Mouse (Mus musculus): Measurements from ENCODE around the gene Echdc2. TPM values are rescaled to one million over a fixed set of nuclear protein-coding genes. Genes with fewer than 3 reads are reported as not detected.

Gene Echdc2
- polyA plus RNA-seq (2014; fragmentation: Nextera tagmentation; extraction: Ambion mirVana), result 16.3 and 17.3 TPM in 2 replicates

DNA sequence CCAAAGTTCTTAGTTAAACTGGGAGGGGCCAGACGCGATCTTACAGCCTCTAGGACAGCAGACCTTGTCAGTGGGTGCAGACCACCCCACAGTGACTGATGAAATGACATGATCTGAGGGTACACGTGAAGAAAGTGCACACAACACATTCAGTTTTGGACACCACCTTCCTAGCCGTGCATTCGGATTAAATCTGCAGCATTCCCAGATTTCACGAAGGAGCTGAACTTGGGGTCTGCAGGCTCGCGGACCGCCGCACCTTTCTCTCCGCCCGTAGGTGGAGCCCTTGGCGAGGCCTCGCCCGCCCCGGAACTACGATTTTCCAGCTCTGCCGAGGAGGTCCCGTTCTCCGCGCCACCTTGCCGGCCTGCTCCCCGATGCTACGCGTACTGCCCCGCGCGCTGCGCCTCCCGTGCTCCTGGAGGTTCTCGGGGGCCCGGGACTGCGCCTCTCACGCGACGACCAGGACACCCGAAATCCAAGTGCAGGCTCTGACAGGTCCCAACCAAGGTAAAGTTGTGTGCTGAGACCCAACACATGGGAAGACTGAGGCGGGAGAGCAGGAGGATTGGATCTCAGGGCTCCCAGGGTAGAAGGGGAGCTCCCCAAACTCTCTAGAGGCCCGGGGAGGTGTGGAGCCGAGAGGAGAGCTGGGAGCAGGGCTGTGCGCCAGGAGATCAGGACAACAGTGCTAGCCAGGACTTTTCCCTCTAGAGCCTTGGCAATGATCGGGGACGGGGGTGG is at the start of gene Echdc2:
TSS of gene Echdc2 (plus strand) at position 286 of the 744 bp plus-strand sequence.
- Histone ChIP-seq H3K4me2 (peak within 1 kb of the TSS; percentile 97), H3K9ac (ENCODE audit: low read depth, low read length) (peak within 1 kb of the TSS; percentile 71), H3K27ac (ENCODE audit: low read depth, low read length) (no peak within 1 kb of the TSS), H3K4me3 (ENCODE audit: low read depth, low read length) (peak within 1 kb of the TSS; percentile 66), H3K9me3 (replicated peaks; ENCODE audit: control insufficient read depth, low read length) (no peaks in the 10 kb centered on the region), H3K27me3 (ENCODE audit: control insufficient read depth, insufficient read depth, low read length) (no peaks in the 10 kb centered on the region), H3K36me3 (ENCODE audit: control insufficient read depth, insufficient read depth, low read length) (no peaks in the 10 kb centered on the region), H3K4me1 (ENCODE audit: control insufficient read depth, insufficient read depth, low read length) (no peaks in the 10 kb centered on the region)
- WGBS (ENCODE audit: insufficient replicate concordance), result under 1% methylated on average over 43 of the region's 43 CpGs
- no peak for ATAC-seq (replicated peaks; ENCODE audit: insufficient number of reproducible peaks, low FRiP score, low TSS enrichment)

DNA sequence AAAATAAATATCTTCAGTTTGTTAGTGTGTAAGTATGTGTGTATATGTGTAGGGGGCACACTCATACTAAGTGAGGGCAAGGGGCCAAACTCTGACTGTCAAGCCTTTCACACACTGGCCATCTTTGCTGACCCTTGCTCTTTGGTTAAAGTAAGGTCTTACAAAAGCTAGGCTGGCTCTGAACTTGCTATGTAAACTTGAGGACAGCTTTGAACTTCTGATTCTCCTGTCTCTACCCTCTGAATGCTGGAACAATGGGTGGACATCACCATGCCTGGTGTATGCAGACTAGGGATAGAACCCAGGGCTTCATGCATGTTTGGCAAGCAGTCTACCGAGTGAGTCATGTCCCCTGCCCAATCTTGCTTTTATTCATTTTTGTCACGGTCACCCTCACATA is 48.8 kb upstream of the Echdc2 start:
- Histone ChIP-seq H3K9me3 (replicated peaks; ENCODE audit: control insufficient read depth, low read length) (no peaks in the 10 kb centered on the region), H3K4me2 (no peak overlapping the region), H3K27ac (ENCODE audit: low read depth, low read length) (no peak overlapping the region), H3K4me3 (ENCODE audit: low read depth, low read length) (no peak overlapping the region), H3K4me1 (ENCODE audit: control insufficient read depth, insufficient read depth, low read length) (no peaks in the 10 kb centered on the region), H3K9ac (ENCODE audit: low read depth, low read length) (no peak overlapping the region), H3K27me3 (ENCODE audit: control insufficient read depth, insufficient read depth, low read length) (no peaks in the 10 kb centered on the region), H3K36me3 (ENCODE audit: control insufficient read depth, insufficient read depth, low read length) (no peaks in the 10 kb centered on the region)
- WGBS (ENCODE audit: insufficient replicate concordance), result 82% methylated on average over 2 of the region's 2 CpGs
- ATAC-seq (replicated peaks; ENCODE audit: insufficient number of reproducible peaks, low FRiP score, low TSS enrichment), result no peak

DNA sequence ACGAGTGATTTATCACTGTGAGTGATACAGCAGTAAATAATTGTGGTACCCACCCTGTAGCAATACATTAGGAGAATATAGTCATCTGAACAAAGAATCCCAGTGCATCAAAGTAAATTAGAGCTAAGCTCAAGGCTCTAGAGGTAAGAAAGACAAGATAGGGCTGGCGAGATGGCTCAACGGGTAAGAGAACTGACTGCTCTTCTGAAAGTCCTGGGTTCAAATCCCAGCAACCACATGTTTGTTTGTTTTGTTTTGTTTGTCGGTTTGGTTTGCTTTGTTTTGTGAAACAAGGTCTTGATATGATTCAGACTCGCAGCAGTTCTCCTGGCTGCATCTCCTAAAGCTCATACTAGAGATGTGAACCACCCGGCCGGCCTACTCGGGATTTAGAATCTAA is 47.7 kb upstream of the Echdc2 start:
- whole genome bisulfite sequencing (ENCODE audit: insufficient replicate concordance), result 87% methylated on average over 8 of the region's 8 CpGs
- H3K36me3 ChIP-seq (ENCODE audit: control insufficient read depth, insufficient read depth, low read length), result no peaks in the 10 kb centered on the region
- peak overlapping the region; percentile 69; the same call in 1 of the 2 replicates for H3K4me2 ChIP-seq
- H3K4me1 ChIP-seq (ENCODE audit: control insufficient read depth, insufficient read depth, low read length), result no peaks in the 10 kb centered on the region
- H3K27me3 ChIP-seq (ENCODE audit: control insufficient read depth, insufficient read depth, low read length), result no peaks in the 10 kb centered on the region
- H3K9ac ChIP-seq (ENCODE audit: low read depth, low read length), result no peak overlapping the region
- peak overlapping the region; percentile 72 for H3K4me3 ChIP-seq (ENCODE audit: low read depth, low read length)
- no peak for ATAC-seq (replicated peaks; ENCODE audit: insufficient number of reproducible peaks, low FRiP score, low TSS enrichment)
- H3K27ac ChIP-seq (ENCODE audit: low read depth, low read length), result no peak overlapping the region
- H3K9me3 ChIP-seq (replicated peaks; ENCODE audit: control insufficient read depth, low read length), result no peaks in the 10 kb centered on the region

DNA sequence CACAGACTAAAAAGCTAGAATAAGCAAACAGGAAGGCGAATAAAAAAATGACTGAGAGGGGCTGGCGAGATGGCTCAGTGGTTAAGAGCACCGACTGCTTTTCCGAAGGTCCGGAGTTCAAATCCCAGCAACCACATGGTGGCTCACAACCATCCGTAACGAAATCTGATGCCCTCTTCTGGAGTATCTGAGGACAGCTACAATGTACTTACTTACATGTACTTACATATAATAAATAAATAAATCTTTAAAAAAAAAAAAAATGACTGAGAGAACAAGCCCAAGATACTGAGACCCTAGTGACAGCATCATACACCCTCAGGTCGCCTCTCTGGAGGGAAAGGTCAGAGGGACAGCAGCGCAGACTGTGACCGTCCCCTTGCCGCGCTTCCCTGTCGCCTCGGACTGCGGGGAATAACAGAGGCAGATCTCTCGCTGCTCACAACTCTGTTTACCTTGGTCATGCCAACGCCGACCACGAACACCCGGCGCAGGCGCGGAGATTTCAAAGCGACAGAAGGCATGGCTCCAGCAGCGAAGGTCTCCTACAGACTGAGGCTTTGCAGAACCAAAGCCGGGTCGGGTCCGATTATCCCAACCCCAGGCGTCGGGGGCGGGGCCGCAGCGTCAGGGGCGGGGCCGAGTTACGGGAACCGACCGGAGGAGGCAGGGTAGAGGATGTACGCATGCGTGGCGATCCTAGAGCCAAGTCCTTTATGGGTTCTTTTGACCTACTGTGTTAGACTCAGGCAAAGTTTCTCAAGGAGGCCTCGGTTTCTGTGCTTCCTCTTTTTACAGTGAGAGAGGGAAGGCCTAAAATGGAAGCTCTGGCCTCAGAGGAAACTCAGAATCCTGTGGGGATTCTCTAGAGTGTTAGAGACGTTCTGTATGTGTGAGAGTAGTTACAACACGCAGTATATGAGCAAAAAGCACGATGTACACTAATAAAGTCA is 47.0 kb upstream of the Echdc2 start:
- H3K9ac ChIP-seq (ENCODE audit: low read depth, low read length), result peak overlapping the region; percentile 79
- no peaks in the 10 kb centered on the region for H3K9me3 ChIP-seq (replicated peaks; ENCODE audit: control insufficient read depth, low read length)
- no peaks in the 10 kb centered on the region for H3K27me3 ChIP-seq (ENCODE audit: control insufficient read depth, insufficient read depth, low read length)
- H3K36me3 ChIP-seq (ENCODE audit: control insufficient read depth, insufficient read depth, low read length), result no peaks in the 10 kb centered on the region
- peak overlapping the region; percentile 69 for H3K4me2 ChIP-seq
- peak; percentile 86 for ATAC-seq (replicated peaks; ENCODE audit: insufficient number of reproducible peaks, low FRiP score, low TSS enrichment)
- WGBS (ENCODE audit: insufficient replicate concordance), result 10% methylated on average over 43 of the region's 45 CpGs
- no peaks in the 10 kb centered on the region for H3K4me1 ChIP-seq (ENCODE audit: control insufficient read depth, insufficient read depth, low read length)
- H3K4me3 ChIP-seq (ENCODE audit: low read depth, low read length), result peak overlapping the region; percentile 72
- H3K27ac ChIP-seq (ENCODE audit: low read depth, low read length), result peak overlapping the region; percentile 57; the same call in 1 of the 2 replicates

DNA sequence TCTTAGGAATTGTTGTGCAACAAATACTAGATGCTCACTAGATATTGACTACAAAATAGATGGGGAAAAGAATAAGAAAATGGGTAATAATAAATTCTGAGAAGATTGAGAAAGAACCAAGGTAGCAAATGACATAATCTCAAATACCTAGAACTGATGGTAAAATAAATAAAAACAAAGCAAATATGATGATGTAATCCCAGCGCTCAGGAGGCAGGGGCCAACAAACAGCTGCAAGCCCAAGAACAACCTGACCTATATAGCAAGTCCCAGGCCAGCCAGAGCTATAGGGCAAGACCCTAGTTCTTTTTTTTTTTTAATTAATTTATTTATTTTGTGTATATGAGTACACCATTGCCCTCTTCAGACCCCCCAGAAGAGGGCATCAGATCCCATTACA is 41.1 kb upstream of the Echdc2 start:
- no peak overlapping the region for H3K9ac ChIP-seq (ENCODE audit: low read depth, low read length)
- H3K27me3 ChIP-seq (ENCODE audit: control insufficient read depth, insufficient read depth, low read length), result no peaks in the 10 kb centered on the region
- H3K9me3 ChIP-seq (replicated peaks; ENCODE audit: control insufficient read depth, low read length), result 0 out of 2 replicates have a peak, but pooled peaks cover 2% of the 10 kb centered on the region
- H3K4me3 ChIP-seq (ENCODE audit: low read depth, low read length), result no peak overlapping the region
- no peaks in the 10 kb centered on the region for H3K36me3 ChIP-seq (ENCODE audit: control insufficient read depth, insufficient read depth, low read length)
- WGBS (ENCODE audit: insufficient replicate concordance), result 80% methylated on average over 1 of the region's 1 CpGs
- H3K27ac ChIP-seq (ENCODE audit: low read depth, low read length), result no peak overlapping the region
- no peak overlapping the region for H3K4me2 ChIP-seq
- H3K4me1 ChIP-seq (ENCODE audit: control insufficient read depth, insufficient read depth, low read length), result no peaks in the 10 kb centered on the region
- no peak for ATAC-seq (replicated peaks; ENCODE audit: insufficient number of reproducible peaks, low FRiP score, low TSS enrichment)

DNA sequence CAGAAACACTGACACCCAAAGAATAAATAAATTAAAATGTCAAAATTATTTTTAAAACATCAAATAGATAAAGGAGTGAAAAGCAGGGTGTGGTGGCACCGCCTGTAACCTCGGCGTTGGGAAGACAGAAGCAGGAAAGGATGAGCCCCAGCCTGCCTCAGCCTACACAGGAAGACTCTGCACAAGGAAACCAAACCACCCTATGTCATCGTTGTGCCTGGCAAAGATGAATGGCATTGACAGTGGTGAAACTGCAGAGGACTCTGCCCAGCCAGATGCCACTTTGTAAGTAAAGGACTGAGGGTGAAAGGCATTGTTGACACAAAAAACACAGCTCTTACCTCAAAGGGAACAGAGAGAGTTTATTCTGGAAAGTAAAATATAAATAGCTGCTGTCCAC is 39.0 kb upstream of the Echdc2 start:
- Histone ChIP-seq H3K27ac (ENCODE audit: low read depth, low read length) (no peak overlapping the region), H3K27me3 (ENCODE audit: control insufficient read depth, insufficient read depth, low read length) (no peaks in the 10 kb centered on the region), H3K9ac (ENCODE audit: low read depth, low read length) (no peak overlapping the region), H3K4me1 (ENCODE audit: control insufficient read depth, insufficient read depth, low read length) (no peaks in the 10 kb centered on the region), H3K9me3 (replicated peaks; ENCODE audit: control insufficient read depth, low read length) (0 out of 2 replicates have a peak, but pooled peaks cover 2% of the 10 kb centered on the region), H3K4me3 (ENCODE audit: low read depth, low read length) (no peak overlapping the region), H3K4me2 (no peak overlapping the region), H3K36me3 (ENCODE audit: control insufficient read depth, insufficient read depth, low read length) (no peaks in the 10 kb centered on the region)
- ATAC-seq (replicated peaks; ENCODE audit: insufficient number of reproducible peaks, low FRiP score, low TSS enrichment), result no peak
- WGBS (ENCODE audit: insufficient replicate concordance), result 83% methylated on average over 4 of the region's 4 CpGs

DNA sequence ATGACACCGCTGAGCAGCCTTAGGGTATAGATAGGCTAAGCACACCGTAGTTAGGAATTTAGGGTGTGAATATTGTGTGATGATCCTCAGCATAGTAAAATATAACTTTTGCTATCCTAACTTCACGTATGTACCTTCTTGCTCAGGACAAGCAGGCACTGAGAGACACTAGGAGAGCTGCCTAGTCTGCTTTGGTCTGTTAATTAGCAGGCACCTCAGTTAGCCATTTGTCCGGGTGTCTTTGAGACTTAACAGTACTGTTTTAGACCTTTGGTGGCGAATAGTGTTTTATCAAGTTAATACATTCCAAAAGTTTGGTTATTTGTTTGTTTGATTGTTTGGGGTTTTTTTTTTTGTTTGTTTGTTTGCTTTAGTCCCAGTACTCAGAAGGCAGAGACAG is 37.7 kb upstream of the Echdc2 start:
- no peak for ATAC-seq (replicated peaks; ENCODE audit: insufficient number of reproducible peaks, low FRiP score, low TSS enrichment)
- Histone ChIP-seq H3K27ac (ENCODE audit: low read depth, low read length) (no peak overlapping the region), H3K27me3 (ENCODE audit: control insufficient read depth, insufficient read depth, low read length) (no peaks in the 10 kb centered on the region), H3K9ac (ENCODE audit: low read depth, low read length) (no peak overlapping the region), H3K36me3 (ENCODE audit: control insufficient read depth, insufficient read depth, low read length) (no peaks in the 10 kb centered on the region), H3K4me1 (ENCODE audit: control insufficient read depth, insufficient read depth, low read length) (no peaks in the 10 kb centered on the region), H3K9me3 (replicated peaks; ENCODE audit: control insufficient read depth, low read length) (0 out of 2 replicates have a peak, but pooled peaks cover 2% of the 10 kb centered on the region), H3K4me3 (ENCODE audit: low read depth, low read length) (no peak overlapping the region), H3K4me2 (no peak overlapping the region)
- WGBS (ENCODE audit: insufficient replicate concordance), result 81% methylated on average over 5 of the region's 5 CpGs

DNA sequence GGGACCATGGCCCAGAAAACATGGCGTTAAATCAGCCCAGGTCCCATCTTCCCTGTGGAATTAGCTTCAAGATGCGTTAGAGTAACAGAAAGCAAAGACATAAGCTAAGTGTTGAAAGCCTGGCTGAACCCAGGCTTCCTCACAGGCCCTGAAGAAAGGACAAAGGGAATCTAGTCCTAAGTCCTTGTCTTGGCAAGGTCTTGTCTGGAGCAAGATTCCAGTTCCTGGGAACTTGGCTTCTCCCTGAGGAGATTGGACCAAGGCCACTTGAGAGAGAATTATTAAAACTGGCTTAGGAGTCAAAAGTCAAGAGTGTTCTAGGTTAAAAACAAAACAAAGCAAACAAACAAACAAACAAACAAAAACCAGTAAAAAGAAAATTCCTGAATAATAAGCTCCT is 36.9 kb upstream of the Echdc2 start:
- Histone ChIP-seq H3K27ac (ENCODE audit: low read depth, low read length) (no peak overlapping the region), H3K4me3 (ENCODE audit: low read depth, low read length) (no peak overlapping the region), H3K9ac (ENCODE audit: low read depth, low read length) (no peak overlapping the region)

More for the DNA sequence above, 36.9 kb upstream of the Echdc2 start:
- no peaks in the 10 kb centered on the region for H3K4me1 ChIP-seq (ENCODE audit: control insufficient read depth, insufficient read depth, low read length)
- no peak for ATAC-seq (replicated peaks; ENCODE audit: insufficient number of reproducible peaks, low FRiP score, low TSS enrichment)
- no peaks in the 10 kb centered on the region for H3K36me3 ChIP-seq (ENCODE audit: control insufficient read depth, insufficient read depth, low read length)
- WGBS (ENCODE audit: insufficient replicate concordance), result 76% methylated on average over 2 of the region's 2 CpGs
- H3K9me3 ChIP-seq (replicated peaks; ENCODE audit: control insufficient read depth, low read length), result 0 out of 2 replicates have a peak, but pooled peaks cover 2% of the 10 kb centered on the region
- no peaks in the 10 kb centered on the region for H3K27me3 ChIP-seq (ENCODE audit: control insufficient read depth, insufficient read depth, low read length)
- H3K4me2 ChIP-seq, result no peak overlapping the region
